In the genomic region with DNA sequence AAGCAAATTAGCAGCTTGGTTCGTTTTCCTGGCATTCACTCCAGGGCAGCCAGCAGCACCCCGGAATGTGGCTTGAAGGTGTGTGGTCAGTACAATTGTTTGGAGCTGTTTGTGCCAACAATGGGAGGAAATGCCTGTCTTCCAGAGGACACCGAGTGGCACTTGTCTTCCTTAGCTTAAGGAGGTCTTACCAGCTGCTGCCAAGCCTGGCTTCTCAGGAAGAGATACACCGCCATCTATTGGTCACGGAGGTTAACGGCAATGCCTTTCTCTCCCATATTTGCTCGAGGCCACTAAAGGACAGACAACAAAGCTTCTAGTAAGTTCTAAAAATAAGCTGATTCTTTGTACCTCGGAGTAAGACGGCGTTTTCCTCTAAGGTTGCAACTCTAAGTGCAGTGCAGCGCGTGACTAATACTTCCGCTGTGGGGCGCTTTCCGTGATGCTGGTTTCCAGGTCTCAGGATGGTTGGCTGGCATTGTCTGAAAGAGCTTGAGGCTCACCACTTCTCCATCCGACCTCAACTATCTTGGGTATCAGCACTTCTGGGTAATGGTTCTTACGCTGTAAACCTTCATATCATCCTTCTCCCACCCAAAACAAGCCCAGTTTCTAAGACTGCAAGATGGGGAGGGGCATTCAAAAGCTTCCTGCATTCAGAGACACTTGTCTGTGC, we compare ENCODE assay signal across 8 mouse cellular contexts.
A peak's percentile ranks its signal among the peaks of the same experiment; 100 is the strongest.
DNase-seq lines count a peak whose midpoint lies in the region; ATAC-seq and TF ChIP-seq lines count a peak whose summit lies in the region.

No protein-coding gene starts in this region.

- peak; percentile 88 for TF ChIP-seq CTCF in G1E (IDR thresholded peaks at IDR 0.05; ENCODE audit: low read depth, low read length)
- TF ChIP-seq CTCF in lung, postnatal 0 days (IDR thresholded peaks at IDR 0.05): peak; percentile 93

- H3K9ac ChIP-seq in hindbrain, embryonic 11.5 days (ENCODE audit: low read depth, low read length): 0 out of 2 replicates have a peak overlapping the region, but pooled peaks have one; percentile 2
- no peak overlapping the region for H3K9ac ChIP-seq in lung, postnatal 0 days (replicated peaks; ENCODE audit: low read depth)

- H3K4me3 ChIP-seq in G1E (ENCODE audit: low read depth, low read length): peak overlapping the region; percentile 61; the same call in 1 of the 2 replicates
- peak overlapping the region; percentile 21 for H3K4me3 ChIP-seq in hindbrain, embryonic 11.5 days (ENCODE audit: low read depth, low read length)
- H3K4me3 ChIP-seq in lung, postnatal 0 days (ENCODE audit: low read depth, low read length): 0 out of 2 replicates have a peak overlapping the region, but pooled peaks have one; percentile 15

- ATAC-seq in G1E (ENCODE audit: extremely low read depth, insufficient number of reproducible peaks, low FRiP score, poor library complexity, severe bottlenecking): peak; percentile 66; the same call in 1 of the 2 replicates
- ATAC-seq in hindbrain, embryonic 11.5 days (ENCODE audit: low FRiP score): peak; percentile 88
- ATAC-seq in lung, postnatal 0 days: peak; percentile 94

- no peak for TF ChIP-seq EP300 in lung, postnatal 0 days (IDR thresholded peaks at IDR 0.05)

- peaks cover 20% of the 10 kb centered on the region for H3K27me3 ChIP-seq in G1E (ENCODE audit: insufficient read depth, low read length)
- H3K27me3 ChIP-seq in hindbrain, embryonic 11.5 days (ENCODE audit: control insufficient read depth, insufficient read depth, low read length): no peaks in the 10 kb centered on the region
- no peaks in the 10 kb centered on the region for H3K27me3 ChIP-seq in lung, postnatal 0 days (replicated peaks; ENCODE audit: insufficient read depth, low read length)

- peaks cover 31% of the 10 kb centered on the region for H3K4me1 ChIP-seq in G1E (ENCODE audit: insufficient read depth, low read depth, low read length)
- H3K4me1 ChIP-seq in hindbrain, embryonic 11.5 days (replicated peaks; ENCODE audit: control insufficient read depth, insufficient read depth, low read length): no peaks in the 10 kb centered on the region; the same call in 1 of the 2 replicates
- no peaks in the 10 kb centered on the region for H3K4me1 ChIP-seq in lung, postnatal 0 days (ENCODE audit: insufficient read depth, low read depth, low read length)

- DNase-seq in G1E (ENCODE audit: low spot score): peak; percentile 82
- DNase-seq in cerebellum, adult 8-10 months: peak; percentile 52
- DNase-seq in frontal cortex, adult 2 months (ENCODE audit: extremely low spot score in 1 of 2, low spot score in 1 of 2): peak; percentile 76 to 95
- peak; percentile 91 for DNase-seq in hindbrain, embryonic 11.5 days (ENCODE audit: low spot score)
- DNase-seq in layer of hippocampus, postnatal 10 days (ENCODE audit: low spot score in 2 of 2): peak; percentile 83 to 86
- DNase-seq in lung, postnatal 0 days (ENCODE audit: low spot score): peak; percentile 94
- peak; percentile 75 for DNase-seq in ovary, postnatal 14 days (ENCODE audit: low spot score)
- DNase-seq in thymus, postnatal 10 days (ENCODE audit: low spot score in 2 of 2): peak; percentile 11 to 62

- WGBS in hindbrain, embryonic 11.5 days: 5% methylated on average over 16 of the region's 17 CpGs
- WGBS in lung, postnatal 0 days: 4% methylated on average over 15 of the region's 17 CpGs

- H3K27ac ChIP-seq in hindbrain, embryonic 11.5 days (ENCODE audit: low read depth, low read length): peak overlapping the region; percentile 82
- no peak overlapping the region for H3K27ac ChIP-seq in lung, postnatal 0 days (ENCODE audit: low read length)

- H3K36me3 ChIP-seq in G1E (replicated peaks): no peaks in the 10 kb centered on the region
- H3K36me3 ChIP-seq in hindbrain, embryonic 11.5 days (ENCODE audit: control insufficient read depth, insufficient read depth, low read length): no peaks in the 10 kb centered on the region
- no peaks in the 10 kb centered on the region for H3K36me3 ChIP-seq in lung, postnatal 0 days (ENCODE audit: insufficient read depth, low read length)

- H3K4me2 ChIP-seq in hindbrain, embryonic 11.5 days (replicated peaks; ENCODE audit: low read depth, low read length): peak overlapping the region; percentile 31
- peak overlapping the region; percentile 48 for H3K4me2 ChIP-seq in lung, postnatal 0 days (replicated peaks; ENCODE audit: low read depth, low read length)

- no peaks in the 10 kb centered on the region for H3K9me3 ChIP-seq in G1E (replicated peaks)
- no peaks in the 10 kb centered on the region for H3K9me3 ChIP-seq in hindbrain, embryonic 11.5 days (ENCODE audit: control insufficient read depth, low read length)
- H3K9me3 ChIP-seq in lung, postnatal 0 days (ENCODE audit: low read length): no peaks in the 10 kb centered on the region

Comparison
In these comparisons a context has a peak if more than half of its experiments do, and no peak if none do; other contexts are left out.
1. DNase-seq: peak in every context shown above with its lines; median percentile 94 in lung, postnatal 0 days; 91 in hindbrain, embryonic 11.5 days; 86 in frontal cortex, adult 2 months; 84 in layer of hippocampus, postnatal 10 days; 82 in G1E; 75 in ovary, postnatal 14 days; 52 in cerebellum, adult 8-10 months; 36 in thymus, postnatal 10 days.